Mouse (Mus musculus) left cerebral cortex, postnatal 36 days (tissue): Measurements from ENCODE around the gene Gm21860. TPM values are rescaled to one million over a fixed set of nuclear protein-coding genes. Genes with fewer than 3 reads are reported as not detected.
"Not testable (repeated sequence)": the region's sequence is repeated elsewhere in the genome, so short reads cannot be mapped to it uniquely, and the experiment has no call there.

Experiments used
- DNase-seq, 2 experiments: peaks; one replicate each; pipeline ENCODE4 v3.0.0; 2021 to 2022; ENCODE audit warnings: low spot score in 2 of 2, mixed read lengths in 1 of 2
- intact Hi-C: fragments of 180-260 bp; cut with DNase I; formaldehyde crosslinking; loops from one replicate; pipeline ENCODE4 v1.15.1; 2025
- total RNA-seq, 2 experiments: library from RNA; stranded (reverse); gene quantifications; 2 replicates each; pipeline ENCODE4 v1.2.3; 2021

Gene Gm21860
- not detected for total RNA-seq

DNA sequence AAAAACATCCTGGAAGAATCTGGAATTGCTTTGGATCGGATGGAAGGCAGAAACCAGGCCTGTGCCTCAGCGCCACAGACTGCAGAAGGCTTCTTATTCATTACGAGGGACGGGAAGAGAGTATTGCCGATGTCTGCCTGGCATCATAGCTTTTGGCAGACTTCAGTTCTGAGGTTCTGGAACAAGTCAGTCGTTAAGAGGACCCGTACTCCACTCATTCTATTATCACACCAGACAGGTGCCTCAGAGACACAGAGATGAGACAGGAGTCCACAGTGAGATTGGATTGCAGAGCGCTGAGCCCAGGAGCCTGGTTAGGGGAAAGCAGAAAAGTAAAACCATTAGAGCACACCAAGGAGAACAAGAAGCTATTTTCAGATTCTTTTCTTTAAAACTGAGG lies at the start of gene Gm21860:
Gene Gm21860, minus strand, starts transcription at position 101 of the 400 bp plus-strand sequence.
- DNase-seq, intact Hi-C loops: not testable (repeated sequence)

DNA sequence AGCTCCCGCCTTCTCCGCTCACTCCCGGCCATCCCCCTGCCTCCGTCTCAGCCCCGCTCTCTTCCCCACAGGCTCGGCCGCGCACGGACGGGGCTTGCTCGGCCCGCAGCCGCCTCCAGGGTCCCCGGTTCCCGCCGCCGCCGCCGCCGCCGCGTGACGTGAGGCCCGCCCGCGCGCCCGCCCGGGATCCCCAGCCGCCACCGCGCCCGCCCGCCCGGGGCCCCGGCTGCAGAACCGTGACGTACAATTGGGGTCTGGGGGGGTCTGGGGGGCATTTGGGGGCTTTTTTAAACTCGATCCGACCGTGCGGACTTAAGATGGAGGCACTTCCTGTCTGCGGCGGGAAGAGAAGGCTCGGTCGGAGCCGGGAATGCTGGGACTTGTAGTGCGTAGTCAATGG lies 29.8 kb upstream of the Gm21860 start, which contains the start of gene Gm47283:
Gene Gm47283, plus strand, starts transcription at position 301 of the 400 bp plus-strand sequence.
- intact Hi-C loops, DNase-seq: not testable (repeated sequence)

DNA sequence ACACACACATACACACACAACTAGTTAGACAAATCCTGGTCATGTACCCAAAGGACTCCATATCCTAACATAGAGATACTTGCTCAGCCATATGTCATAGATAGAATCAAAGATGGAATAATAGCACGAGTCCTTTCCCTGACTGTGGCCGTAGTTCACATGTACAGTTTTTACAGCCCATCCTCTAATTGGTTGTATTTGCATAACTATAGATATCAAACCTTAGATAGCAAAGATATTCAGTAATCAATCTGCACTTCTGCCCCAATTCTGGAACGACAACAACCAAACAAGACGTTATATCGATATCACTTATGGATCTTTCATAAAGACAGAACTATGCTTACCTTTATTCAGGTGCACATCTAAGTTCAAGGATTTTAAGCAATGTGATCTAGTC lies 9.4 kb downstream of the Gm21860 start:
- intact Hi-C loops, DNase-seq: not testable (repeated sequence)

DNA sequence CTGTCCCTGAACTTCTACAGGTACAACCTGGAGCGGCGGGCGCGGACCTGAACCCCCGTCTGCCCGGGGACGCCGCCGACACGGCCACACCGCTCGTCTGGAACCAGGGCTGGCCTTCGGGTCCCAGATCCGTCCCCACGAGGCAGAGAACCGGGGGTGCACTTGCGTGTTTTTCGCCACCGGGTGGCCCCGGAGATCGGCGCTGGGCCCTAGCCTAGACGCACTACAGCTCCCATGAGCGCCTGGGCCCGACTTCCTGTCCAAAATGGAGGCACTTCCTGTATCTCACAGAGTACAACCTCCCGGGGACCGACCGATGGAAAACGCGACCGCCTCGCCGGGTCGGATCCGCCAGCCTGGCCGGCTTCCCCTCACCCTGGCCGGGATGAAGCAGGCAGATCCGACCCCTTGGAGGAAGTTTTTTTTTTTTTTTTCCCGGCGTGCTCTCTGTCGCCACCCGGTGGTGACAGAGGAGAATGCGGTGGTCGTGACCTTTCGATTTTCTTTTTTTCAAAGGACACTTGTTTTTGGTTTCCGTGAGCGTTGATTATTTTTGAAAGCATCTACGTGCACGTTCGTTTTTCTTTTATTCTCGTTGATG lies 10.1 kb downstream of the Gm21860 start:
- intact Hi-C loops, result not testable (repeated sequence)
- peak; percentile 93 to 94 for DNase-seq

DNA sequence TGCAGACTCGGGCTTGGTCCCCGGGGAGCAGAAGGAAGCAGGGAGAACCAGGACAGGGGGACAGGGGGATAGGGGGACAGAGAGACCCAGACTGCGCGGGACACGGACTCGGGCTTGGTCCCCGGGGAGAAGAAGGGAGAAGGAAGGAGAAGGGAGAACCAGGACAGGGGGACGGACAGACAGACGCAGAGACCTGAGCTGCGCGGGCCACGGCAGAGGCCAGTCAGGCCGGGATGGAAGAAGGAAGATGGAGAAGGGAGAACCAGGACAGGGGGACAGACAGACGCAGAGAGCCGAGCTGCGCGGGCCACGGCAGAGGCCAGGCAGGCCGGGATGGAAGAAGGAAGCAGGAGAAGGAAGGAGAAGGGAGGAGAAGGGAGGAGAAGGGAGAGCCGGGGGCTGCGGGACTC lies 10.8 kb downstream of the Gm21860 start:
- no peak for DNase-seq
- intact Hi-C loops, result no loop called here

DNA sequence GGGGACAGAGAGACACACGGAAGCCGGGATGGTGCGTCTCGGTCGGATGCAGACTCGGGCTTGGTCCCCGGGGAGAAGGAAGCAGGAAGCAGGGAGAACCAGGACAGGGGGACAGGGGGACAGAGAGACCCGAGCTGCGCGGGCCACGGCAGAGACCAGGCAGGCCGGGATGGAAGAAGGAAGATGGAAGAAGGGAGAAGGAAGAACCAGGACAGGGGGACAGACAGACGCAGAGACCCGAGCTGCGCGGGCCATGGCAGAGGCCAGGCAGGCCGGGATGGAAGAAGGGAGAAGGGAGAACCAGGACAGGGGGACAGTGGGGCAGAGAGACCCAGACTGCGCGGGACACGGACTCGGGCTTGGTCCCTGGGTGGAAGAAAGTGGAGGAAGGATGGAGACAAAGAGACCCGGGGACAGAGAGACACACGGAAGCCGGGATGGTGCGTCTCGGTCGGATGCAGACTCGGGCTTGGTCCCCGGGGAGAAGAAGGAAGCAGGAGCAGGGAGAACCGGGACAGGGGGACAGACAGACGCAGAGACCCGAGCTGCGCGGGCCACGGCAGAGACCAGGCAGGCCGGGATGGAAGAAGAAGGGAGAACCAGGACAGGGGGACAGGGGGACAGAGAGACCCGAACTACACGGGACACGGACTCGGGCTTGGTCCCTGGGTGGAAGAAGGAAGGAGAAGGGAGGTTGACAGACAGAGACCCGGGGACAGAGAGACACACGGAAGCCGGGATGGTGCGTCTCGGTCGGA lies 11.4 kb downstream of the Gm21860 start:
- DNase-seq, result peak in 1 of 2 experiments; percentile 16
- intact Hi-C loops, result not testable (repeated sequence)

DNA sequence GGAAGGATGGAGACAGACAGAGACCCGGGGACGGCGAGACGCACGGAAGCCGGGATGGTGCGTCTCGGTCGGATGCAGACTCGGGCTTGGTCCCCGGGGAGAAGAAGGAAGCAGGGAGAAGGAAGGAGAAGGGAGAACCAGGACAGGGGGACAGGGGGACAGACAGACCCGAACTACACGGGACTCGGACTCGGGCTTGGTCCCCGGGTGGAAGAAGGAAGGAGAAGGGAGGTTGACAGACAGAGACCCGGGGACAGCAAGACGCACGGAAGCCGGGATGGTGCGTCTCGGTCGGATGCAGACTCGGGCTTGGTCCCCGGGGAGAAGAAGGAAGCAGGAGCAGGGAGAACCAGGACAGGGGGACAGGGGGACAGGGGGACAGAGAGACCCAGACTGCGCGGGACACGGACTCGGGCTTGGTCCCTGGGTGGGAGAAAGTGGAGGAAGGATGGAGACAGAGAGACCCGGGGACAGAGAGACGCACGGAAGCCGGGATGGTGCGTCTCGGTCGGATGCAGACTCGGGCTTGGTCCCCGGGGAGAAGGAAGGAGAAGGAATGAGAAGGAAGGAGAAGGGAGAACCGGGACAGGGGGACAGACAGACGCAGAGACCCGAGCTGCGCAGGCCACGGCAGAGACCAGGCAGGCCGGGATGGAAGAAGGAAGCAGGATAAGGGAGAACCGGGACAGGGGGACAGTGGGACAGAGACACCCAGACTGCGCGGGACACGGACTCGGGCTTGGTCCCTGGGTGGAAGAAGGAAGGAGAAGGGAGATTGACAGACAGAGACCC lies 12.2 kb downstream of the Gm21860 start:
- DNase-seq, result peak in 1 of 2 experiments; percentile 23
- intact Hi-C loops, result not testable (repeated sequence)

DNA sequence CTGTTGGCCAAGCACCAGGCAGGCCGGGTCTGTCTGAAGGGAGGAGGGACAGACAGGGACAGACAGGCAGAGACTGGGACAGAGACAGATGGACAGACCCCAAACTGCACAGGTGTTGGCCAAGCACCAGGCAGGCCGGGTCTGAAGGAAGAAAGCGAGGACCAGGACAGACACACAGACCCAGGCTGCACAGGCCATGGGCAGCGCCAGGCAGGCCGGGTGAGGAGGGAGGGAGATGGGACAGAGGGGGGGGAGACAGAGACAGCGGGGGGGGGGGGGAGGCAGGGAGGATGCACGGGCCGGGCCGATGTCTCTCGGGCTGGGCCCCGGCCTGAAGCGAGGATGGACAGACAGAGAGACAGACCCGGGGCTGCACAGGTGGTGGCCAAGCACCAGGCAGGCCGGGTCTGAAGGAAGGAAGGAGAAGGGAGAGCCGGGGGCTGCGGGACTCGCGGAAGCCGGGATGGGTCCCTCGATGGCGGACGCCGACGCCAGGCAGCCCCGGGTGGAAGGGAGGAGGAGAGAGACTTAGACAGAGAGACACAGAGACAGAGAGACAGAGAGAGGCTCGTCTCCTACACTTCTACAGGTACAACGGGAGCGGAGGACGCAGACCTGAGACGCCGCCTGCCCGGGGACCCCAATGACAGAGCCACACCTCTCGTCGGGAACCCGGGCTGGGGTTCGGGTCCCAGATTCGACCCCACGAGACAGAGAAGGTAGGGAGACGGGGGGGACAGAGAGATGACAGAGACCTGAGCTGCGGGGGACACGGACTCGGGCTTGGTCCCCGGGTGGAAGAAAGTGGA lies 13.0 kb downstream of the Gm21860 start:
- intact Hi-C loops, result not testable (repeated sequence)
- DNase-seq, result peak; percentile 52 to 61

DNA sequence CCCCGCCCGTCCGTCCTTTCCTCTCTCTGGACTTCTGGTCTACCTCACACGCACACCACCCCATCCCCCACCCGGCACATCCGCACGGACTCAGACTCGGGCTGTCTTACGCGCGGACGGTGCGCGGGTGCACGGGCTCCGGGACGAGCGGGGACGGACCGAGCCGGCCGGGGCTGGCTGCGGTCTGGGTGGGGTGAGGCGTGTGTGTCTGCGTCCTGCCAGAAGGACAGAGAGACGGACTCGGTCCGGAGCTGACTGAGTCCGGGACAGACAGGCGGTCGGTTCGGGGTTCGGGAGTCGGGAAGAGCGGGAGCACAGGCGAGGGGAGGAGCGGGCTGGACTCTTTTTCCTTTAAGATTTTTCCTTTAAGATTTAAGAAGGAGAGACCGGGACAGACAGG lies 13.6 kb downstream of the Gm21860 start:
- intact Hi-C loops, result not testable (repeated sequence)
- peak in 1 of 2 experiments; percentile 29 for DNase-seq

DNA sequence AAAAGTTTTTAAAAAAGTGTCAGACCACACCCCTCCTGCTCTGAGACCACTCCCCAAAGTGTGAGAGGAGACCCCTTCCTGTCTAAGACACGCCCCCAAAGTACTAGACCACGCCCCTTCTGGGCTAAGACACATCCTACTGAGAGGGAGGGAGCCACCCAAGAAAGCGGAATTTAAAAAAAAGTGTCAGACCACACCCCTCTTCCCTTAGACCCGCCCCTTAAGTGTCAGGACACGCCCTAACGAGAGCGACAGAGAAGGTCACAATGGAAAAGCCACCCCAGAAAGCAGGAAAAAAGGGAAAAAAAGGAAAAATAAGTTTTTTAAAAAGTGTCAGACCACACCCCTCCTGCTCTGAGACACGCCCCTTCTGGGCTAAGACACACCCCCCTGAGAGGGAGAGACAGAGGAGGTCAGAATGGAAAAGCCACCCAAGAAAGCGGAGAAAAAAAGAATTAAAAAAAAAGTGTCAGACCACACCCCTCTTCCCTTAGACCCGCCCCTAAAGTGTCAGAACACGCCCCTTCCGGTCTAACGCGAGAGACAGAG lies 14.5 kb downstream of the Gm21860 start:
- intact Hi-C loops, result no loop called here
- peak in 1 of 2 experiments; percentile 13 for DNase-seq

DNA sequence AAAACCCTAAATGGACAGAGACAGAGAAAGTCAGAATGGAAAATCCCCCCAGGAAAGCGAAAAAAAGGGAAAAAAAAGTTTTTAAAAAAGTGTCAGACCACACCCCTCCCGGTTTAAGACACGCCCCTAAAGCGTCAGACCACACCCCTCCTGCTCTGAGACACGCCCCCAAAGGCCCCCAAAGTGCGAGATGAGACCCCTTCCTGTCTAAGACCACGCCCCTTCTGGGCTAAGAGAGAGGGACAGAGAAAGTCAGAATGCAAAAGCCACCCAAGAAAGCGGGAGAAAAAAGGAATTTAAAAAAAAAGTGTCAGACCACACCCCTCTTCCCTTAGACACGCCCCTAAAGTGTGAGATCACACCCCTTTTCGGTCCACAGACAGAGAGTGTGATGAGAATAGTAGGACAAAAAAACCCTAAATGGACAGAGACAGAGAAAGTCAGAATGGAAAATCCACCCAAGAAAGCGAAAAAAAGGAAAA lies 15.0 kb downstream of the Gm21860 start:
- intact Hi-C loops, result not testable (repeated sequence)

DNA sequence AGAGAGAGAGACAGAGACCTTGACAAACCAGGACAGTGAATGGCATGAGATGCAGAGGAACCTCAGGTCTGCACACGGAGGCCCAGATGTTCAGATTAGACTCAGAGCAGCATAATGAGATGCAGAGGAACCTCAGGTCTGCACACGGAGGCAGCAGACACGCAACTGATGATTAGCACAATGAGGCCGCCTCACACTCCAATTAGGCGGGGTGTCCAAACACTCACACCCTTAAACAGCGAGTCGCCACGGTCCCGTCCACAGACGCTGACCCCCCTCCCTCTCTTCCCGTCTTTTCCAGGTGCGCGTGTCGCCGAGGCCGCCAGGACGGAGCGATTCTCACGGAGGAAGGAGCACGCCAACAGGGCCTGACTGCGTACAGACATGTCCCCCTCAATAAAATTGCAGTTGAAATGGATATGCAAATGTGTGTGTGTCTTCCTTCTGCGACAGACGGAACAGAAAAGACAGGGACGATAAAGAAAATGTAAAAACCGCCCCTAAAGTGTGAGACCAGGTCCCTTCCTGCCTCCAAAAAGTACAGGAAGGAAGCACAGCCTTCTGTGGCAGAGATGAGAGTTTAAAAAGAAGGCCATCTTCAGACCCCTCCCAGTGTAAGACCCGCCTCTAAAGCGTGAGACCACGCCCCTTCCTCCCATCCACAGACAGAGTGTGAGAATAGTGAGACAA lies 15.6 kb downstream of the Gm21860 start:
- peak in 1 of 2 experiments; percentile 14 for DNase-seq
- intact Hi-C loops, result not testable (repeated sequence)

More for the DNA sequence above, 15.0 kb downstream of the Gm21860 start:
- peak in 1 of 2 experiments; percentile 7 for DNase-seq

DNA sequence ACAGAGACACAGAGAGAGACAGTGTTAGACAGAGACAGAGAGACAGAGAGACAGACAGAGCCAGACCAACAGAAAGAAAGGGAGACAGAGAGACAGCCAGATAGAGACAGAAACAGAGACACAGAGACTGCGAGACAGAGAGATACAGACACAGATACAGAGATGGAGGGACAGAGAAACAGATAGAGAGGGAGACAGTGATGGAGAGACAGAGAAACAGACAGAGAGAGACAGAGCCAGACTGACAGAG lies 16.3 kb downstream of the Gm21860 start:
- intact Hi-C loops, result no loop called here
- DNase-seq, result no peak

DNA sequence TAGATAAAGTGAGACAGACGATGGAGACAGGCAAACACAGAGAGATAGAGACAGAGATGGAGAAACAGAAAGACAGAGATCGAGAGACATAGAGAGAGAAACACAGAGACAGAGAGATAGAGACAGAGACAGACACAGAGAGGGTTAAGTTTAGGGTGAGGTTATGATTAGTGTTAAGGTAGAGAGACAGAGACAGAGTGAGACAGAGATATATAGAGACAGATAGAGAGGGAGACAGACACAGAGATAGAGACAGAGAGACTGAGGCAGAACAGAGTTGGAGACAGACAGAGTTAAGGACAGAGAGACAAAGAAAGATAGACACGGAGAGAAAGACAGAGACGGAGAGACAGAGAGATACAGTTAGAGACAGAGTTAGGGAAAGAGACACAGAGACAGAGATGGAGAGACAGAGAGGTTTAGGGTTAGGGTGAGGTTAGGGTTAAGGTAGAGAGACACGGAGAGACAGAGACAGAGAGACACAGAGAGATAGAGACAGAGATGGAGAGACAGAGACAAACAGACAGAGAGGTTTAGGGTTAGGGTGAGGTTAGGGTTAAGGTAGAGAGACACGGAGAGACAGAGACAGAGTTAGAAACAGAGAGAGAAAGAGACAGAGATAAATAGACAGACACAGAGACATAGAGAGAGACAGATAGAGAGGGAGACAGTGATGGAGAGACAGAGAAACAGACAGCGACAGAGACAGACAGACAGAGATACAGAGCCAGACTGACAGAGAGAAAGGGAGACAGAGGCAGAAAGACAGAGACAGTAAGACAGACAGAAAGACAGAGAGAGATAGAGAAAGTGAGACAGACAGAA lies 16.8 kb downstream of the Gm21860 start:
- intact Hi-C loops, result no loop called here
- DNase-seq, result no peak

DNA sequence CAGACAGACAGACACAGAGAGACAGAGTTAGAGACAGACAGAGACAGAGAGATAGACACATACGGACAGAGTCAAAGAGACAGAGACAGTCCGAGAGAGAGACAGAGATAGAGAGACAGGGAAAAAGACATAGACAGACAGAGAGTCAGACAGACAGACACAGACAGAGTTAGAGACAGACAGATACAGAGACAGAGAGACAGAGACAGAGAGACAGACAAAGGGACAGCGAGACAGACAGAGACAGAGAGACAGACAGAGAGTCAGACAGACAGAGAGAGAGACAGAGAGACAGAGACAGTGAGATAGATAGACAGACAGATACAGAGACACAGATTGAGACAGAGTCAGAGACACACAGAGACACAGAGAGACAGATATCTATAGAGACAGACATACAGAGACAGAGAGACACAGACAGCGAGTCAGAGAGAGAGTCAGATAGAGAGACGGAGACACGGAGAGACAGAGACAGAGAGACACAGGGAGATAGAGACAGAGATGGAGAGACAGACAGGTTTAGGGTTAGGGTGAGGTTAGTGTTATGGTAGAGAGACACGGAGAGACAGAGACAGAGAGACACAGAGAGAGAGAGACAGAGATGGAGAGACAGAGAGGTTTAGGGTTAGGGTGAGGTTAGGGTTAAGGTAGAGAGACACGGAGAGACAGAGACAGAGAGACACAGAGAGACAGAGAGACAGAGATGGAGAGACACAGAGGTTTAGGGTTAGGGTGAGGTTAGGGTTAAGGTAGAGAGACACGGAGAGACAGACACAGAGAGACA lies 18.2 kb downstream of the Gm21860 start:
- intact Hi-C loops, DNase-seq: not testable (repeated sequence)

DNA sequence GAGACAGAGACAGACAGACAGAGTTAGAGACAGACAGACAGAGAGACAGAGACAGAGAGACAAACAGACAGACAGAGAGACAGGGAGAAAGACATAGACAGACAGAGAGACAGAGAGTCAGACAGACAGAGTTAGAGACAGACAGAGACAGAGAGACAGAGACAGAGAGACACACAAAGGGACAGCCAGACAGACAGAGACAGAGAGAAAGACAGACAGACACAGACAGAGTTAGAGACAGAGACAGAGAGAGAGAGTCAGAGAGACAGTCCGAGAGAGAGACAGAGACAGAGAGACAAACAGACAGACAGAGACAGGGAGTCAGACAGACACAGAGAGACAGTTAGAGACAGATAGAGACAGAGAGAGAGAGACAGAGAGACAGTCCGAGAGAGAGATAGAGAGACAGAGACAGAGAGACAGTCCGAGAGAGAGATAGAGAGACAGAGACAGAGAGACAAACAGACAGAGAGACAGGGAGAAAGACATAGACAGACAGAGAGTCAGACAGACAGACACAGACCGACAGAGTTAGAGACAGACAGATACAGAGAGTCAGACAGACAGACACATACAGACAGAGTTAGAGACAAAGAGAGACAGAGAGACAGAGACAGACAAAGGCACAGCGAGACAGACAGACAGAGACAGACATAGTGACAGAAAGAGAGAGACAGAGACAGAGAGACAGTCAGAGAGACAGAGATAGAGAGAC lies 19.3 kb downstream of the Gm21860 start:
- intact Hi-C loops, DNase-seq: not testable (repeated sequence)
